Mouse (Mus musculus): ENCODE measurements at regions not wholly inside any gene's neighbourhood (a gene's known extent, or its start where the extent isn't known, plus 50 kb on each side); places are given as distances from the start of the nearest gene placed in this dataset.
"Not testable (repeated sequence)": the region's sequence is repeated elsewhere in the genome, so short reads cannot be mapped to it uniquely, and the experiment has no call there.

DNA sequence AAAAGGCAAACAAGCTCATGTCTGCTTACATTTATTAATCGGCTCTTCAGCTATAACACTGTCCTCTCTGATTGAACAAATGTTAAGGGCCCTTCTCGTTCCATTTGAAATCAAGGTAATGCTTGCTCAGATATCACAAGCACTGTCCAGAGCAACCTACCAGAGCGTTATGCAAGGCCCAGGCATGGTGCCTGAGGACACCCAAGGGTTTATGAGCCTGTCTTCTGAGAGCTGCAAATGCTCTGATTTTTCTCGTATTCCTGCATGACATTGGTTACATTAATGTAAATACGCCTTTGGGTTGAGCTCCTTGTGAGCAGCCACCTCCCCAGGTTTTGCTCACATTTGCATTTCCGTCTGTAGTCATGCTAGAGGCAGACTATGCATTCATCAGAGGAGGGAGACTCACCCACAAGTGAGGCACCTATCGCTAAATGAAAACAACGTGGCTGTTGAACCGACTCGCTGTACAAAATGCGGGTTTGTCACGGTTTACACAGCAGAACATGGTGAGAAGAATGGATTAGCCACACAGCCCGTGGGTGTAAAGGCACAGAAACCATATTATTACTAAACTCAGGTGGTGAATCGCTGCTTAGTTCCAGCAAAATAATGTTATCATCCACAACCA, 152.7 kb upstream of the Ipo5 start:
- DNase-seq: no peak

GRCm38 (mm10) chr14:120762168-120762567, 148.9 kb upstream of the Ipo5 start:
- no peak for DNase-seq

- peak in 1 of 2 experiments; percentile 24 for DNase-seq
Observed at GRCm38 (mm10) chr14:120762733-120763132, 148.3 kb upstream of the Ipo5 start.

DNA sequence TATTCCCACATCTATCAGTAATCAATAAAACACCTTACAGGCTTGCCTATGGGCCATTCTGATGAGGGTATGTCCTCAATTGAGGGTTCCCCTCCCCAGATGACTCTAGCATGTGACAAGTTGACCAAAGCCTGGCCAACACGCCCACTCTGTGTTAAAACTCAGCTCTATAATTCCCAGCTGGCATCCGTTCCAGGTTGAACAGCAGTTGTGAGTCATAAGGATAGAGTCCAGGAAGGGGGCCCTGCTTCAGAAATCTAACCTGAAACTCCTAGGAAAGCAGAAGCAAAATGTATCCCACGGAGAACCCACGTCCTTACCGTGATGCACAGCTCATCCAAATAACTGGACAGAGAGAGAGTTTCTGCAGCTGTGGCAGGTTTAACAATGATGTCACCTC, 147.2 kb upstream of the Ipo5 start:
- no peak for DNase-seq

GRCm38 (mm10) chr14:120764386-120764785, 146.6 kb upstream of the Ipo5 start:
- no peak for DNase-seq

DNA sequence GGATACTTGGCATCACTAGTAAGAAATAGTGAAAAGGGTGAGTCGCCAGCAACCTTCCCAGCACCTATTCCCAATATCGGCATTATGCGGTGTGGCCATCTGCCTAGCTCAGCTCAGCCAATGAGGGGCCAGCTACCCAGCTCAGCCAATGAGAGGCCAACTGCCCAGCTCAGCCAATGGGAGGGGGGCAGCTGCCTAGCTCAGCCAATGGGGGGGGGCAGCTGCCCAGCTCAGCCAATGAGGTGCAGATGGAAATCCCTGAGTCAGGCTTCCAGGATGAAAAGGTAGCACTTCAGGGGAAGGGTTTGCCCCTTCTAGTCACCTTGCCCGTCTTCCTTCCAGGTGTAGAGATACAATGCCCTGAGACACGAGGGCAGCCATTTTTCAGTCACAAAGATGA, 144.6 kb upstream of the Ipo5 start:
- no peak for DNase-seq

GRCm38 (mm10) chr14:120770579-120770978, 140.4 kb upstream of the Ipo5 start:
- DNase-seq: no peak

GRCm38 (mm10) chr14:120773001-120773400, 138.0 kb upstream of the Ipo5 start:
- not testable (repeated sequence) for DNase-seq

- no peak for DNase-seq
Observed at GRCm38 (mm10) chr14:120791828-120792554, 119.0 kb upstream of the Ipo5 start.

- no peak for DNase-seq
Observed at GRCm38 (mm10) chr14:120797916-120798490, 113.0 kb upstream of the Ipo5 start.

GRCm38 (mm10) chr14:120803191-120803590, 107.8 kb upstream of the Ipo5 start:
- DNase-seq: no peak

DNA sequence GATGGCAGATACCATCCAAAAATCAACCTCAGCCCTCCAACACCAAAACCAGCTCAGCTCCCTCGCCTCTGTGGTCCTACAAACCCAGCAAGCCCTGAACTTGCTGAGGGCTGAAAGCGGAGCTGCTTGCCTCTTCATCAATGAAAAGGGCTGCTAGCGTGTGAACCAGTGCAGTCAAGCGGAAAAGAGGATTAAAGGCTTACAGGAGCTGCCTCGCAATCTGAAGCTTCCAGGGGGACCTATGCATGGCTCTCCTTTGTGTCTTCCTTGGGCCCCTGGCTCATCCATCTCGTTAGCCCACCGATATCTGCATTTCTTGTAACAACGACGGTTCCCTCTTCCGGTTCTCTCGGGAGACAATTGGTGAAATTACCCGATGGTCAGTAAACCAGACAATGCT, 107.3 kb upstream of the Ipo5 start:
- peak in 1 of 2 experiments; percentile 21 for DNase-seq

DNA sequence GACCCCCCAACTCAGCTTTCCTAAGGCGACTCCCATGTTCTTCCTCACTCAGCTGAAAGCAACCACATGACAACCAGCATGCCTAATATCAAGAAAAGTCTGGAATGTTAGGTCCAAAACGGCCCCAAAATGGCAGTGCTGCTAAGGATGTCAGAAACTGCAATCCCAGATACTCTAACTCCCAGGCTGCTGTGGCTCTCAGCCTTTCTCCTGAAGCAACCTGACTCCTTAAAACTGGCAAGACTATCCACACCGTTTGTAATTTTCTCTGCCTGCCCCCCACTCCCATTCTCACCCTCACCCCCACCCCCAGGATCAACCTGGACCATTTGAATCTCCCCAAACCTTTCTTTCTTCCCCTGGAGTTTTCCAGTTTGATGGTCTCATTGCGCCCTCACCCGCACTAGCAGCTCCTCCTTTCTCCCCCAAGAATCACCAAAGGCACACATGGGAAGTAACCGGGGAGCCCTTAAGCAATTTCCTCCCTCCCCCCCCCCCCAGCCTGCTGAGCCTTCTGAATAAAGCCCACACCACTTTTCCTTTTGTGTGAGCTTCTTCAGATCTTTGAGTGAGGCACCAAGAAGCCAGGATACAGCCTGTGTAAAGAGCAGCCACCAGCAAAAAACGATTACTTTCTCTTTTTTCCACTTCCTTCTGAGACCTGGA, 106.7 kb upstream of the Ipo5 start:
- no peak for DNase-seq

DNA sequence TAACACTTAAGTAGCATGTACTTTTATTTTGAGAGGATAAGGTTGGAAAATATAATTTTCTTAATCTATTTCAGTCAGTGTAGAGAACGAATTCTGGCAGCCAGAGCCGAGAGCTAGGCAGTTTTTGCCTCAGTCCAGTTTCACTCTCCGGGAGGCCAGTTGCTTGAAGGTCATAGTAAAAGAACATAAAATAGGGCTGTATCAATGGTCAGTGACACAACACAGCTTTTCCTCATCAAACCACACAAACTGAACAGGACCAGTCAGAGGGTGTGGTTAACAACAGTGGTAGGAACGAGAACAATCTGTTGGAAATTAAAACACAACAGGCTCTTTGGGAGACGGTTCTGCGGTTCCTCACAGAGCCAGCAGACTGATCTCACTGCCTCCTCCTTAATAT, 105.9 kb upstream of the Ipo5 start:
- peak in 1 of 2 experiments; percentile 42 for DNase-seq

- peak; percentile 33 to 35 for DNase-seq
Observed at GRCm38 (mm10) chr14:120805816-120806552, 105.0 kb upstream of the Ipo5 start.

- no peak for DNase-seq
Observed at GRCm38 (mm10) chr14:120806553-120806893, 104.5 kb upstream of the Ipo5 start.

GRCm38 (mm10) chr14:120809321-120809720, 101.7 kb upstream of the Ipo5 start:
- DNase-seq: no peak

DNA sequence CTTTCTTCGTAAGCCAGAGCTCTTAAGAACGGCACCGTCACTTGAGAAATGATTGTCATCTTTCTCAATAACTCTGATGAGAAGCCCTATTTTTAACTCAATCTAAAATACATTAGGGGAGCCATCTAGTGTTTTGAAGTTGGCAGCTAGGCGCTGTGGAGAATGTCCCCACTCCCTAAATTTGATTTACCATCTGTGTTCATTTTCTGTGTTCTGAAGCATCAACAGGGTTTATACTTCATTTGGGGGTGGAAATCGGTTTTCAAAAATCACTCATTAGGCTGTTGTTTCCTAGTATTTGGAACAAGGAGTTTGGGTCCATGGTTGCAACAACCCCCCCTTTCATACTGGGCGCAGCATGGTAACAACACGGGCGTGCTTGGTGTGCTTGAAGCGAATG, 97.1 kb upstream of the Ipo5 start:
- DNase-seq: no peak

DNA sequence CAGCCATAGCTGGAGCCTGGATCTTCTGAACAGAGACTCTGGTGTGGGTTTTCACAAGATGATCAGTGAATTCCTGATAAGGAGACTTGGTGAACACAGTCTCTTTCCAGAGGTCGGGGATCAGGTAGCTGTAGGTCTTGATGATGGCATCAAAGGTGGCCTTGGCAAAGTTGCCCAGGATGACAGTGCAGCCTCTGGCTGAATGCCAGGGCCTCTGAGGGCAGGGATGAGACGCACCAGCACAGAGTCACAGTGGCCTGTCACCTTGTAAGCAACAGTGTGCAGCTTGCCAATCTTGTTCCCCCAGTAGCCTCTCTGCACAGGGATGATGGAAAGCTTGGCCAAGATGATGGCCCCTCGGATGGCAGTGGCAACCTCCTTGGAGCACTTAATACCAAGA, 95.9 kb upstream of the Ipo5 start:
- DNase-seq: not testable (repeated sequence)

DNA sequence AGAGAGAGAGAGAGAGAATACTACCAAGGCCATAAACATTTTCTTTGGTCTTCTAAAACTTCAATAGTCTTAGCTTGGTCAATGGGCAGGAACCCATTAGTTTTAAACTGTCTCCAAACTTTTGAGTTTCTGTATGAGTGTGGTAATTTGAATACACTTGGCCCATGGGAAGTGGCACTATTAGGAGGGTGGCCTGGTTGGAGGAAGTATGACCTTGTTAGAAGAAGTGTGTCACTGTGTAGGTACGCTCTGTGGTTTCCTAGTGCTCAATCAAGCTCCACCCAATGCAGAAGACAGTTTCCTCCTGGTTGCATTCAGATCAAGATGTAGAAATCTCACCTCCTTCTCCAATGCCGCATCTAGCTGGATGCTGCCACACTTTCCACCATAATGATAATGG, 94.5 kb upstream of the Ipo5 start:
- no peak for DNase-seq

GRCm38 (mm10) chr14:120826187-120826586, 84.8 kb upstream of the Ipo5 start:
- DNase-seq: no peak

DNA sequence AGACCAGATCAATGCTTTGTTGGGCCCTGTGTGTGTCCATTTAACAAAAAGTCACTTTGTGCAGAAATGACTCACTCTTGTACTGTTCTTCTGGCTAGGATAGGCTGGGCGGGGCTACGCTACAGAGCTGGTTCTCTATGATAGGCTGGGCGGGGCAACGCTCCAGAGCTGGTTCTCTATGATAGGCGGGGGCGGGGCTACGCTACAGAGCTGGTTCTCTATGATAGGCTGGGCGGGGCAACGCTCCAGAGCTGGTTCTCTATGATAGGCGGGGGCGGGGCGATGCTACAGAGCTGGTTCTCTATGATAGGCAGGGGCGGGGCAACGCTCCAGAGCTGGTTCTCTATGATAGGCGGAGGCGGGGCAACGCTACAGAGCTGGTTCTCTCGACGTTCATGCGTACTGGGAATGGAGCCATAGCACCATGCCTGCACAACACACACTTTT, 80.6 kb upstream of the Ipo5 start:
- peak in 1 of 2 experiments; percentile 58 for DNase-seq

- no peak for DNase-seq
Observed at GRCm38 (mm10) chr14:120831397-120831796, 79.6 kb upstream of the Ipo5 start.
